Mouse (Mus musculus): ENCODE results near the gene Ifna2. TPM values are rescaled to one million over a fixed set of nuclear protein-coding genes. Genes with fewer than 3 reads are reported as not detected.

Ifna2 gene
- not detected in 2 replicates for polyA plus RNA-seq (2016; fragmentation: Nextera tagmentation; extraction: Ambion mirVana)

- Histone ChIP-seq H3K4me1 (no peaks in the 10 kb centered on the region), H3K9me3 (no peaks in the 10 kb centered on the region), H3K4me2 (replicated peaks) (no peak within 1 kb of the TSS), H3K36me3 (no peaks in the 10 kb centered on the region), H3K27ac (replicated peaks) (no peak within 1 kb of the TSS), H3K9ac (replicated peaks) (no peak within 1 kb of the TSS), H3K4me3 (no peak within 1 kb of the TSS), H3K27me3 (no peaks in the 10 kb centered on the region)
- ATAC-seq (ENCODE audit: low FRiP score, low read depth) = no peak
- 92% methylated on average over 1 of the region's 1 CpGs for WGBS
These were observed at the start of gene Ifna2 for GRCm38 (mm10) chr4:88683812-88684211. TSS of gene Ifna2 (minus strand) at chr4:88683912.

GRCm38 (mm10) chr4:88727324-88727723 is 43.6 kb upstream of the Ifna2 start:
- Histone ChIP-seq H3K27ac (replicated peaks) (no peak overlapping the region), H3K4me2 (replicated peaks) (no peak overlapping the region), H3K9ac (replicated peaks) (no peak overlapping the region), H3K4me3 (no peak overlapping the region), H3K27me3 (no peaks in the 10 kb centered on the region), H3K4me1 (no peaks in the 10 kb centered on the region), H3K9me3 (no peaks in the 10 kb centered on the region), H3K36me3 (no peaks in the 10 kb centered on the region)
- WGBS = 3% methylated on average over 1 of the region's 1 CpGs
- ATAC-seq (ENCODE audit: low FRiP score, low read depth) = no peak

- Histone ChIP-seq H3K4me3 (no peak overlapping the region), H3K36me3 (no peaks in the 10 kb centered on the region), H3K9me3 (no peaks in the 10 kb centered on the region), H3K9ac (replicated peaks) (no peak overlapping the region), H3K27me3 (no peaks in the 10 kb centered on the region), H3K4me2 (replicated peaks) (no peak overlapping the region), H3K27ac (replicated peaks) (no peak overlapping the region), H3K4me1 (no peaks in the 10 kb centered on the region)
- WGBS = 85% methylated on average over 6 of the region's 6 CpGs
- ATAC-seq (ENCODE audit: low FRiP score, low read depth) = no peak
These were observed 43.0 kb upstream of the Ifna2 start for GRCm38 (mm10) chr4:88726727-88727126.

GRCm38 (mm10) chr4:88723497-88724090 is 39.9 kb upstream of the Ifna2 start:
- Histone ChIP-seq H3K9me3 (no peaks in the 10 kb centered on the region), H3K4me1 (peaks cover 20% of the 10 kb centered on the region), H3K9ac (replicated peaks) (no peak overlapping the region), H3K36me3 (peaks cover 8% of the 10 kb centered on the region), H3K4me3 (no peak overlapping the region), H3K27me3 (no peaks in the 10 kb centered on the region), H3K27ac (replicated peaks) (no peak overlapping the region), H3K4me2 (replicated peaks) (no peak overlapping the region)
- ATAC-seq (ENCODE audit: low FRiP score, low read depth) = no peak
- WGBS = 71% methylated on average over 8 of the region's 8 CpGs

- no peaks in the 10 kb centered on the region for H3K27me3 ChIP-seq
These were observed 38.3 kb upstream of the Ifna2 start, which contains the start of the genes Gm26566 and Klhl9 for GRCm38 (mm10) chr4:88721791-88722721. TSS of gene Gm26566 (plus strand) at chr4:88721805. TSS of gene Klhl9 (minus strand) at chr4:88722465.

GRCm38 (mm10) chr4:88718715-88719114 is 35.0 kb upstream of the Ifna2 start:
- no peak for ATAC-seq (ENCODE audit: low FRiP score, low read depth)
- H3K4me2 ChIP-seq (replicated peaks) = peak overlapping the region; percentile 50
- no peaks in the 10 kb centered on the region for H3K27me3 ChIP-seq
- no peak overlapping the region for H3K9ac ChIP-seq (replicated peaks)
- no peak overlapping the region for H3K27ac ChIP-seq (replicated peaks)
- no peaks in the 10 kb centered on the region for H3K9me3 ChIP-seq
- H3K36me3 ChIP-seq = peaks cover 30% of the 10 kb centered on the region
- 69% methylated on average over 1 of the region's 1 CpGs for WGBS
- peaks cover 26% of the 10 kb centered on the region for H3K4me1 ChIP-seq
- H3K4me3 ChIP-seq = peak overlapping the region; percentile 34

More at GRCm38 (mm10) chr4:88721791-88722721, 38.3 kb upstream of the Ifna2 start, which contains the start of the genes Gm26566 and Klhl9:
- no peaks in the 10 kb centered on the region for H3K9me3 ChIP-seq
- peak within 1 kb of the TSS; percentile 83 for H3K9ac ChIP-seq (replicated peaks)
- under 1% methylated on average over 82 of the region's 82 CpGs for WGBS
- ATAC-seq (ENCODE audit: low FRiP score, low read depth) = peak; percentile 98
- peaks cover 26% of the 10 kb centered on the region for H3K4me1 ChIP-seq
- peak within 1 kb of the TSS; percentile 79 for H3K4me2 ChIP-seq (replicated peaks)
- peaks cover 13% of the 10 kb centered on the region for H3K36me3 ChIP-seq
- peak within 1 kb of the TSS; percentile 92 for H3K27ac ChIP-seq (replicated peaks)
- peak within 1 kb of the TSS; percentile 93 for H3K4me3 ChIP-seq

- Histone ChIP-seq H3K36me3 (peaks cover 33% of the 10 kb centered on the region), H3K9ac (replicated peaks) (no peak overlapping the region), H3K4me1 (peaks cover 12% of the 10 kb centered on the region), H3K9me3 (no peaks in the 10 kb centered on the region), H3K27me3 (no peaks in the 10 kb centered on the region), H3K27ac (replicated peaks) (no peak overlapping the region), H3K4me2 (replicated peaks) (no peak overlapping the region), H3K4me3 (no peak overlapping the region)
- no peak for ATAC-seq (ENCODE audit: low FRiP score, low read depth)
These were observed 31.3 kb upstream of the Ifna2 start for GRCm38 (mm10) chr4:88715059-88715458.

- H3K9me3 ChIP-seq = no peaks in the 10 kb centered on the region
- H3K36me3 ChIP-seq = peaks cover 31% of the 10 kb centered on the region
- 92% methylated on average over 1 of the region's 1 CpGs for WGBS
- ATAC-seq (ENCODE audit: low FRiP score, low read depth) = no peak
- H3K27me3 ChIP-seq = no peaks in the 10 kb centered on the region
- no peak overlapping the region for H3K4me3 ChIP-seq
- H3K4me2 ChIP-seq (replicated peaks) = no peak overlapping the region
- no peak overlapping the region for H3K27ac ChIP-seq (replicated peaks)
- H3K4me1 ChIP-seq = peaks cover 10% of the 10 kb centered on the region
- no peak overlapping the region for H3K9ac ChIP-seq (replicated peaks)
These were observed 30.6 kb upstream of the Ifna2 start for GRCm38 (mm10) chr4:88714281-88714680.

GRCm38 (mm10) chr4:88707128-88707826 is 23.6 kb upstream of the Ifna2 start:
- no peak overlapping the region for H3K27ac ChIP-seq (replicated peaks)
- no peaks in the 10 kb centered on the region for H3K4me1 ChIP-seq
- H3K36me3 ChIP-seq = no peaks in the 10 kb centered on the region
- 92% methylated on average over 1 of the region's 1 CpGs for WGBS
- no peaks in the 10 kb centered on the region for H3K9me3 ChIP-seq
- no peak overlapping the region for H3K4me3 ChIP-seq
- H3K4me2 ChIP-seq (replicated peaks) = no peak overlapping the region
- H3K27me3 ChIP-seq = no peaks in the 10 kb centered on the region
- no peak for ATAC-seq (ENCODE audit: low FRiP score, low read depth)
- H3K9ac ChIP-seq (replicated peaks) = no peak overlapping the region

GRCm38 (mm10) chr4:88705924-88706323 is 22.2 kb upstream of the Ifna2 start:
- no peak overlapping the region for H3K4me2 ChIP-seq (replicated peaks)
- no peak overlapping the region for H3K4me3 ChIP-seq
- no peak overlapping the region for H3K27ac ChIP-seq (replicated peaks)
- H3K4me1 ChIP-seq = no peaks in the 10 kb centered on the region
- H3K27me3 ChIP-seq = no peaks in the 10 kb centered on the region
- H3K36me3 ChIP-seq = no peaks in the 10 kb centered on the region
- ATAC-seq (ENCODE audit: low FRiP score, low read depth) = no peak
- H3K9me3 ChIP-seq = no peaks in the 10 kb centered on the region
- WGBS = 36% methylated on average over 3 of the region's 3 CpGs
- H3K9ac ChIP-seq (replicated peaks) = no peak overlapping the region

GRCm38 (mm10) chr4:88699301-88699700 is 15.6 kb upstream of the Ifna2 start:
- no peak overlapping the region for H3K27ac ChIP-seq (replicated peaks)
- H3K4me3 ChIP-seq = no peak overlapping the region
- H3K4me1 ChIP-seq = no peaks in the 10 kb centered on the region
- ATAC-seq (ENCODE audit: low FRiP score, low read depth) = no peak
- no peak overlapping the region for H3K9ac ChIP-seq (replicated peaks)
- no peaks in the 10 kb centered on the region for H3K36me3 ChIP-seq
- WGBS = 84% methylated on average over 1 of the region's 1 CpGs
- H3K4me2 ChIP-seq (replicated peaks) = no peak overlapping the region
- no peaks in the 10 kb centered on the region for H3K27me3 ChIP-seq
- H3K9me3 ChIP-seq = no peaks in the 10 kb centered on the region

- ATAC-seq (ENCODE audit: low FRiP score, low read depth) = no peak
- H3K4me1 ChIP-seq = no peaks in the 10 kb centered on the region
- H3K27ac ChIP-seq (replicated peaks) = no peak overlapping the region
- no peak overlapping the region for H3K9ac ChIP-seq (replicated peaks)
- WGBS = 87% methylated on average over 5 of the region's 5 CpGs
- H3K27me3 ChIP-seq = no peaks in the 10 kb centered on the region
- no peaks in the 10 kb centered on the region for H3K36me3 ChIP-seq
- no peaks in the 10 kb centered on the region for H3K9me3 ChIP-seq
- no peak overlapping the region for H3K4me2 ChIP-seq (replicated peaks)
- no peak overlapping the region for H3K4me3 ChIP-seq
These were observed 15.1 kb upstream of the Ifna2 start for GRCm38 (mm10) chr4:88698781-88699180.

Data from midbrain, embryonic 12.5 days (tissue).